Mouse (Mus musculus): ENCODE measurements around the gene Mfsd1. TPM values are rescaled to one million over a fixed set of nuclear protein-coding genes. Genes with fewer than 3 reads are reported as not detected.

Mfsd1 gene
- polyA plus RNA-seq, 1 experiment from 2014 or later, result 52.1 TPM

DNA sequence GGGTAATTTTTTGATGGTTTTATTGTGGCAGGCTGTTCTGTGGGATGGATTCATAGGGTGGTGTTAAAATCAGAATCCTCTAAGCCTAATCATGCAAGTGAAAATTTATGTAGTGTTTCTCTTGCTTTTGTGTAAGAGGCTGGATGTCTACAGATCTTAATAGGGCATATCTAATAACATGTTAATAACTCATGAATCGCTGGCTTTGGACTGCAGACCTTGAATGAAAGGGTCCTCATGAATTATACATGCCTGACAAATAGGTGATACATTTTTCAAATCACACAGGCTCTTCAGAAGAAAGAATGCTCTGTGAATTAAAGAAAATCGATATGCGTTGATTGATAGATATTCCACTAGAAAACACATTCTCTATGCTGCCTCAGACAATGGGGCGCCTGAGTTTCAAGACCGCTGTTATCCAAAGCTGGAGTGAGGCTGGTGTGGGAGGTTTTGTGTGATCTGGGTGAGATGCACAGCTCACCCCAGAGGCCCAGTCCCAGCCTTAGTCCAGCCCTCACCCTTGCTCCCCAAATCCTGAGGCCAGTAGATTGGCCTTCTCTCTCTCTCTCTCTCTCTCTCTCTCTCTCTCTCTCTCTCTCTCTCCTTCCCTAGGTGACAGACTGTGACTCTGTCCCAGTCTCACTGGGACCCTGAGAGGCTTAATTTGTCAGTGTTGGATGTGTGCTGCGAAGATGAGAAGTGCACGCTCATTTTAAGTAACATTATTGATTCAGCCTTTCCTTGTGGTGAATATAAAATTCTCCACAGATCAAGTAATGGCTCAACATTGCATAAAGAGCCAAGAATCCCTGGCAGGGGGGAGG is 63.3 kb downstream of the Mfsd1 start:
- 83% methylated on average over 7 of the region's 7 CpGs for WGBS
- H3K4me3 ChIP-seq, result no peak overlapping the region
- no peak overlapping the region for H3K27ac ChIP-seq
- H3K27me3 ChIP-seq, result no peaks in the 10 kb centered on the region
- no peaks in the 10 kb centered on the region for H3K9me3 ChIP-seq
- H3K36me3 ChIP-seq, result no peaks in the 10 kb centered on the region
- no peak for ATAC-seq (ENCODE audit: borderline replicate concordance, extremely low read depth, low FRiP score, low TSS enrichment)
- H3K4me2 ChIP-seq, result no peak overlapping the region
- H3K4me1 ChIP-seq, result no peaks in the 10 kb centered on the region
- H3K9ac ChIP-seq, result no peak overlapping the region

Other genes with a start within 250 kb of the Mfsd1 start
- gene Mlf1, start 208.6 kb upstream of the Mfsd1 start, polyA plus RNA-seq (2015; fragmentation: Nextera tagmentation; extraction: Ambion mirVana), result 32.9 and 41.1 TPM in 2 replicates
- not detected in 2 replicates for gene Gm17402, start 207.6 kb upstream of the Mfsd1 start, polyA plus RNA-seq (2015; fragmentation: Nextera tagmentation; extraction: Ambion mirVana)
- gene Gfm1, start 152.6 kb upstream of the Mfsd1 start, polyA plus RNA-seq (2015; fragmentation: Nextera tagmentation; extraction: Ambion mirVana), result 42.8 and 49.0 TPM in 2 replicates
- 181 and 189 TPM in 2 replicates for gene Lxn, start 118.8 kb upstream of the Mfsd1 start, polyA plus RNA-seq (2015; fragmentation: Nextera tagmentation; extraction: Ambion mirVana)
- gene Rarres1, start 67.2 kb upstream of the Mfsd1 start, polyA plus RNA-seq (2015; fragmentation: Nextera tagmentation; extraction: Ambion mirVana), result 4.9 and 6.8 TPM in 2 replicates

All from lung, embryonic 15.5 days (tissue).